Mouse (Mus musculus) lung, embryonic 15.5 days (tissue): Measurements from ENCODE around the gene Mrpl4. TPM values are rescaled to one million over a fixed set of nuclear protein-coding genes. Genes with fewer than 3 reads are reported as not detected.
A peak's percentile ranks its signal among the peaks of the same experiment; 100 is the strongest.
"Not testable (repeated sequence)": the region's sequence is repeated elsewhere in the genome, so short reads cannot be mapped to it uniquely, and the experiment has no call there.

Experiments
- ATAC-seq: fragments of 200-750 bp; cut with Nextera tagmentation; 2 replicates; pipeline ENCODE4 v1.8.0; 2017; ENCODE audit warnings: moderate number of reproducible peaks, borderline replicate concordance; ENCODE audit not compliant: low FRiP score, low TSS enrichment; ENCODE audit errors: extremely low read depth
- H3K27ac ChIP-seq: fragments of 300-500 bp; sonication (generic); 2 replicates; pipeline ENCODE4 v1.5.1; 2015; ENCODE audit warnings: moderate library complexity, mild to moderate bottlenecking, inconsistent platforms
- H3K27me3 ChIP-seq: fragments of 300-500 bp; sonication (generic); 2 replicates; pipeline ENCODE4 v1.6.1; 2015; ENCODE audit warnings: inconsistent platforms
- H3K36me3 ChIP-seq: fragments of 300-500 bp; sonication (generic); 2 replicates; pipeline ENCODE4 v1.6.1; 2015; ENCODE audit warnings: inconsistent platforms
- H3K4me1 ChIP-seq: fragments of 300-500 bp; sonication (generic); 2 replicates; pipeline ENCODE4 v1.6.1; 2015; ENCODE audit warnings: inconsistent platforms
- H3K4me2 ChIP-seq: fragments of 300-500 bp; sonication (generic); 2 replicates; pipeline ENCODE4 v1.6.1; 2015; ENCODE audit warnings: inconsistent platforms, mild to moderate bottlenecking, moderate library complexity
- H3K4me3 ChIP-seq: fragments of 300-500 bp; sonication (generic); 2 replicates; pipeline ENCODE4 v1.5.1; 2015; ENCODE audit warnings: mild to moderate bottlenecking, inconsistent platforms
- H3K9ac ChIP-seq: fragments of 300-500 bp; sonication (generic); 2 replicates; pipeline ENCODE4 v1.6.1; 2015; ENCODE audit warnings: inconsistent platforms
- H3K9me3 ChIP-seq: fragments of 300-500 bp; sonication (generic); 2 replicates; pipeline ENCODE4 v1.6.1; 2016; ENCODE audit warnings: inconsistent platforms
- WGBS: fragments of 180-500 bp; shearing (Covaris S2); methylation state at CpG from one replicate; pipeline ENCODE4 v1.1.7; 2015; 5-methylcytosine and 5-hydroxymethylcytosine counted together
- polyA plus RNA-seq: library from polyadenylated mRNA; unstranded; fragments of >200 nt; fragmentation: Nextera tagmentation; extraction: Ambion mirVana; gene quantifications from 2 replicates; pipeline ENCODE4 v1.2.1, GENCODE M21; 2015

Gene Mrpl4
- polyA plus RNA-seq, 1 experiment from 2014 or later: 160 TPM

- H3K9me3 ChIP-seq, H3K4me2 ChIP-seq, ATAC-seq, H3K27me3 ChIP-seq, H3K4me3 ChIP-seq, H3K9ac ChIP-seq: not testable (repeated sequence)
- Histone ChIP-seq H3K36me3 (peaks cover 29% of the 10 kb centered on the region), H3K4me1 (peaks cover 35% of the 10 kb centered on the region), H3K27ac (peak overlapping the region; percentile 79; the same call in 1 of the 2 replicates)
- WGBS: 62% methylated on average over 9 of the region's 9 CpGs
These were observed 8.5 kb downstream of the Mrpl4 start for GRCm38 (mm10) chr9:21010939-21011541.

DNA sequence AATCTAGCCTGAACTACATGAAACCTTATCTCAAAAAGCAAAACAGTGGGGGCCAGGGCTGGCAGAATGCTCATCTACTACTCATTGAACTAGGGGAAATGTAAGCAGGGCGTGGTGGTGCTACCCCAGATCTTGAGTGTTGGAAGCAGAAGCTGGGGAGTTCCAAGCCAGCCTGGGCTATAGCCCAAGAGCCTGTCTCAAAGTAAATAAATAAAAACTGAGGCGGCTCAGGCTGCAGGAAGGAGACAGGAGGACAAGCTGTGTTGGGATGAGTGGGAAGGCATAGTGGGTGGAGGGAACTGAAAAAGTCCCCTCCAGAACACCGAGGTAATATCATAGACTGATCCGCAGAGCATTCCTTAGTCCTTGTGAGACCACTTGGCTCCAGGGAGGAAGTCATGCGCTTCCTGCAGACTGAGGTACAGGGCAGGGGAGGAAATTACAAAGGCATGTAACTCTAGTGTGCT is 9.3 kb downstream of the Mrpl4 start:
- WGBS: 24% methylated on average over 5 of the region's 5 CpGs
- peaks cover 42% of the 10 kb centered on the region for H3K4me1 ChIP-seq
- peak overlapping the region; percentile 1; the same call in 1 of the 2 replicates for H3K4me2 ChIP-seq
- H3K36me3 ChIP-seq: peaks cover 23% of the 10 kb centered on the region
- H3K9me3 ChIP-seq: no peaks in the 10 kb centered on the region
- no peak overlapping the region for H3K9ac ChIP-seq
- ATAC-seq: peak; percentile 36; the same call in 1 of the 2 replicates
- peaks cover 13% of the 10 kb centered on the region for H3K27me3 ChIP-seq
- peak overlapping the region; percentile 79 for H3K27ac ChIP-seq
- no peak overlapping the region for H3K4me3 ChIP-seq

GRCm38 (mm10) chr9:21012368-21012767 is 9.8 kb downstream of the Mrpl4 start:
- H3K4me3 ChIP-seq: no peak overlapping the region
- H3K4me2 ChIP-seq: peak overlapping the region; percentile 1; the same call in 1 of the 2 replicates
- peaks cover 46% of the 10 kb centered on the region for H3K4me1 ChIP-seq
- no peak overlapping the region for H3K9ac ChIP-seq
- no peaks in the 10 kb centered on the region for H3K9me3 ChIP-seq
- peaks cover 18% of the 10 kb centered on the region for H3K36me3 ChIP-seq
- ATAC-seq: no peak
- 31% methylated on average over 1 of the region's 1 CpGs for WGBS
- peak overlapping the region; percentile 79 for H3K27ac ChIP-seq
- peaks cover 18% of the 10 kb centered on the region for H3K27me3 ChIP-seq

GRCm38 (mm10) chr9:21014691-21015570 is 12.4 kb downstream of the Mrpl4 start:
- 4% methylated on average over 29 of the region's 29 CpGs for WGBS
- peak overlapping the region; percentile 21; the same call in 1 of the 2 replicates for H3K9ac ChIP-seq
- peaks cover 50% of the 10 kb centered on the region for H3K4me1 ChIP-seq
- ATAC-seq: peak; percentile 65; the same call in 1 of the 2 replicates
- H3K27me3 ChIP-seq: peaks cover 18% of the 10 kb centered on the region
- peak overlapping the region; percentile 50 for H3K4me3 ChIP-seq
- no peaks in the 10 kb centered on the region for H3K9me3 ChIP-seq
- peak overlapping the region; percentile 77 for H3K4me2 ChIP-seq
- peak overlapping the region; percentile 55 for H3K27ac ChIP-seq
- H3K36me3 ChIP-seq: no peaks in the 10 kb centered on the region

GRCm38 (mm10) chr9:21015571-21016130 is 13.1 kb downstream of the Mrpl4 start, which contains the start of gene Icam1:
Gene Icam1 (plus strand): TSS chr9:21015985.
- H3K4me3 ChIP-seq: peak within 1 kb of the TSS; percentile 50
- H3K36me3 ChIP-seq: no peaks in the 10 kb centered on the region
- no peaks in the 10 kb centered on the region for H3K9me3 ChIP-seq
- H3K9ac ChIP-seq: peak within 1 kb of the TSS; percentile 21
- peaks cover 46% of the 10 kb centered on the region for H3K4me1 ChIP-seq
- peak within 1 kb of the TSS; percentile 77 for H3K4me2 ChIP-seq
- 1% methylated on average over 30 of the region's 30 CpGs for WGBS
- peaks cover 18% of the 10 kb centered on the region for H3K27me3 ChIP-seq
- peak; percentile 34; the same call in 1 of the 2 replicates for ATAC-seq
- peak within 1 kb of the TSS; percentile 55 for H3K27ac ChIP-seq

DNA sequence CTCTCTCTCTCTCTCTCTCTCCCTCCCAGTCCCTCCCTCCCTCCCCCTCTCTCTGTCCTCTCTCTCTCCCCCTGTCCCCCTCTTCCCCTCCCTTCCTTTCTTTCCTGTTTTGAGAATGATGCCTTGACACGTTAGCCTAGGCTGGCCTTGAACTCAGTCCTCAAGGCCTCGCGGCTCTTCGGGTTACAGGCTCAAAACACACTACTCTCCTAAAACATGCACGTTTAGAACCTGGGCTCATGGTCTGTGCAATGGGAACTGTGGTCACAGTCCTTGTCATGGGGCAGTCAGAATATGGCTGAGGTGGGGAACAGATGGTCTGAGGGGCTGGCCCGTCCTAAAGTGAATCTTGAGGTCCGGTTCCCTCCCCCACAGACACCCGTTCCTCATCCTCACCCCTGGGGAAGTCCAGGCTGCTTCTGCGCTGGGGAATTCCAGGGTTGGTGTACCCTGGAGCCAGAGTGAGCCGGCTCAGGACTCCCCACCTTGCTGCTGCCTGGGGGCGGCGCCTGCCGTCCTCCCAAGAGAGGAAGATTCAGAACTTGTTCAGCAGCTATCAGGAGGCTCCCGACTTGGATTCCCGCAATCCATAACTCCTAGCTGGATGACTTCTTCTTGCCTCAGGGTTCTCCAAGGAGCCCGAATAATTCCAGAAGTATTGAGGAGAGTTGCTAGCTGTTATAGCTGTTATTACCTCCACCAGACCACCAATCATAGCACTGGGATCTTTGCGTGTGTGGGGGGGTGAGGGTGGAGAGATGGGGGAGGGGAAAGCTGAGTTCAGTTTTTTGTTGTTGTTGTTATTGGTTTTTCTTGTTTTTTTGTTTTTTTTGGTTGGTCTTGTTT is 14.0 kb downstream of the Mrpl4 start:
- Histone ChIP-seq H3K4me1 (peaks cover 47% of the 10 kb centered on the region), H3K9me3 (no peaks in the 10 kb centered on the region), H3K27me3 (peaks cover 18% of the 10 kb centered on the region), H3K4me2 (peak overlapping the region; percentile 77), H3K9ac (peak overlapping the region; percentile 21), H3K4me3 (peak overlapping the region; percentile 50), H3K27ac (peak overlapping the region; percentile 52), H3K36me3 (no peaks in the 10 kb centered on the region; the same call in 1 of the 2 replicates)
- WGBS: 4% methylated on average over 17 of the region's 17 CpGs
- ATAC-seq: no peak

GRCm38 (mm10) chr9:21017177-21017575 is 14.6 kb downstream of the Mrpl4 start:
- ATAC-seq: no peak
- H3K27me3 ChIP-seq: peaks cover 18% of the 10 kb centered on the region

GRCm38 (mm10) chr9:21018600-21018999 is 16.1 kb downstream of the Mrpl4 start:
- Histone ChIP-seq H3K27me3 (peaks cover 18% of the 10 kb centered on the region), H3K4me2 (no peak overlapping the region), H3K9me3 (no peaks in the 10 kb centered on the region), H3K27ac (no peak overlapping the region), H3K36me3 (no peaks in the 10 kb centered on the region; the same call in 1 of the 2 replicates), H3K4me3 (no peak overlapping the region), H3K9ac (no peak overlapping the region), H3K4me1 (peaks cover 48% of the 10 kb centered on the region)
- no peak for ATAC-seq
- 74% methylated on average over 2 of the region's 2 CpGs for WGBS

More at GRCm38 (mm10) chr9:21017177-21017575, 14.6 kb downstream of the Mrpl4 start:
- Histone ChIP-seq H3K4me2 (peak overlapping the region; percentile 77), H3K27ac (0 out of 2 replicates have a peak overlapping the region, but pooled peaks have one; percentile 10), H3K4me1 (peaks cover 47% of the 10 kb centered on the region), H3K9me3 (no peaks in the 10 kb centered on the region), H3K9ac (no peak overlapping the region; the same call in 1 of the 2 replicates), H3K4me3 (peak overlapping the region; percentile 50), H3K36me3 (no peaks in the 10 kb centered on the region; the same call in 1 of the 2 replicates)
- WGBS: 26% methylated on average over 4 of the region's 4 CpGs

DNA sequence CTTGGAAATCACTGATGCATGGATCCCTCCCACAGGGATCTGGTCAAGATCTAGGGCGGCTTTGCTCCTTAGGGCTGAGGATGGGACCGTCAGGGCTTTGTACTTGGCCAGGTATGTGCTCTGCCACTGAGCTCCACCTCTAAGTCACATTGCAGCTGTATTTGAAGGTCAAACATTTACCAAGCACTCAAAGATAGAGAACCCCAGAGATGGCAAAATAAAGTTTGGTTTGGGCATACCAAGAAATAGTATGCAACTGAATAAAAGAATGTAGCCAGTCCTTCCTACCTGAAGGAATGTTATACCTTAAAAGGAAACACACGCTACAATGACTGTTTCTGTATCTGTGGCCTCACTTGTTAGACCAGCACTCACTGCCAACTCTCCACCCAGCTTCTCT is 18.8 kb downstream of the Mrpl4 start:
- H3K36me3 ChIP-seq: no peaks in the 10 kb centered on the region; the same call in 1 of the 2 replicates
- no peaks in the 10 kb centered on the region for H3K9me3 ChIP-seq
- no peak overlapping the region for H3K9ac ChIP-seq
- WGBS: 43% methylated on average over 3 of the region's 3 CpGs
- H3K4me1 ChIP-seq: peaks cover 30% of the 10 kb centered on the region
- ATAC-seq: no peak
- peak overlapping the region; percentile 77 for H3K27ac ChIP-seq
- no peak overlapping the region for H3K4me3 ChIP-seq
- H3K4me2 ChIP-seq: no peak overlapping the region
- H3K27me3 ChIP-seq: peaks cover 9% of the 10 kb centered on the region

GRCm38 (mm10) chr9:21022288-21022687 is 19.8 kb downstream of the Mrpl4 start:
- H3K9me3 ChIP-seq: no peaks in the 10 kb centered on the region
- H3K36me3 ChIP-seq: no peaks in the 10 kb centered on the region; the same call in 1 of the 2 replicates
- peaks cover 29% of the 10 kb centered on the region for H3K4me1 ChIP-seq
- WGBS: 39% methylated on average over 6 of the region's 6 CpGs
- no peak overlapping the region for H3K4me2 ChIP-seq
- no peak overlapping the region for H3K4me3 ChIP-seq
- ATAC-seq: no peak
- H3K27me3 ChIP-seq: peaks cover under 1% of the 10 kb centered on the region; the same call in 1 of the 2 replicates
- H3K9ac ChIP-seq: no peak overlapping the region
- H3K27ac ChIP-seq: peak overlapping the region; percentile 77

GRCm38 (mm10) chr9:21022726-21023125 is 20.2 kb downstream of the Mrpl4 start:
- H3K4me3 ChIP-seq: no peak overlapping the region
- H3K36me3 ChIP-seq: no peaks in the 10 kb centered on the region; the same call in 1 of the 2 replicates
- H3K27me3 ChIP-seq: no peaks in the 10 kb centered on the region
- H3K4me1 ChIP-seq: peaks cover 31% of the 10 kb centered on the region
- 70% methylated on average over 1 of the region's 1 CpGs for WGBS
- no peak overlapping the region for H3K9ac ChIP-seq
- no peak overlapping the region for H3K4me2 ChIP-seq
- H3K27ac ChIP-seq: peak overlapping the region; percentile 77
- no peaks in the 10 kb centered on the region for H3K9me3 ChIP-seq
- no peak for ATAC-seq
